Mouse (Mus musculus) mesoderm, embryonic 11.5 days (tissue): Measurements from ENCODE around the gene Cadm1.
A peak's percentile ranks its signal among the peaks of the same experiment; 100 is the strongest.

Experiments
- DNase-seq: peaks from one replicate; pipeline ENCODE4 v3.0.0-alpha.2; 2012; ENCODE audit warnings: low read depth, low spot score

The Cadm1 gene

GRCm38 (mm10) chr9:47669206-47669605 is 139.2 kb downstream of the Cadm1 start:
- DNase-seq, result no peak

DNA sequence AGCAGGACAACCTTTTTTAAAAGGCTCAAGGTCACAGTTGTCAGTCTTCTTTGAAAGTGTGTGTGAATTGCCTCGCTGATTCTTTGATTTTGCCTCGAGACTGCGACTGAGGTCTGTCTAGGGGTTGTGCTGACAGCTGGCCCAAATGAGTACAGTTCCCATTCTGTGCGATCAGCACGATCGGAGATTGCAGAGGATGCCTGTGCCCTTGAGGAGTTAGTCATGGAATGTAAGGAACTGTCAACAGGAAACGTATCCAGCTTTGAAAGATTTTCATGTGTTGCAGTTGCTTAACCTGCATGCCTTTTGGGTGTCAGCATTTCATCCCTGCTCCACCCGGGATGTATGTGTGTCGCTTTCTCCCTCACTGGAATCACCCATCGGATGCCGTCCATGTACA is 141.6 kb downstream of the Cadm1 start:
- DNase-seq, result no peak

DNA sequence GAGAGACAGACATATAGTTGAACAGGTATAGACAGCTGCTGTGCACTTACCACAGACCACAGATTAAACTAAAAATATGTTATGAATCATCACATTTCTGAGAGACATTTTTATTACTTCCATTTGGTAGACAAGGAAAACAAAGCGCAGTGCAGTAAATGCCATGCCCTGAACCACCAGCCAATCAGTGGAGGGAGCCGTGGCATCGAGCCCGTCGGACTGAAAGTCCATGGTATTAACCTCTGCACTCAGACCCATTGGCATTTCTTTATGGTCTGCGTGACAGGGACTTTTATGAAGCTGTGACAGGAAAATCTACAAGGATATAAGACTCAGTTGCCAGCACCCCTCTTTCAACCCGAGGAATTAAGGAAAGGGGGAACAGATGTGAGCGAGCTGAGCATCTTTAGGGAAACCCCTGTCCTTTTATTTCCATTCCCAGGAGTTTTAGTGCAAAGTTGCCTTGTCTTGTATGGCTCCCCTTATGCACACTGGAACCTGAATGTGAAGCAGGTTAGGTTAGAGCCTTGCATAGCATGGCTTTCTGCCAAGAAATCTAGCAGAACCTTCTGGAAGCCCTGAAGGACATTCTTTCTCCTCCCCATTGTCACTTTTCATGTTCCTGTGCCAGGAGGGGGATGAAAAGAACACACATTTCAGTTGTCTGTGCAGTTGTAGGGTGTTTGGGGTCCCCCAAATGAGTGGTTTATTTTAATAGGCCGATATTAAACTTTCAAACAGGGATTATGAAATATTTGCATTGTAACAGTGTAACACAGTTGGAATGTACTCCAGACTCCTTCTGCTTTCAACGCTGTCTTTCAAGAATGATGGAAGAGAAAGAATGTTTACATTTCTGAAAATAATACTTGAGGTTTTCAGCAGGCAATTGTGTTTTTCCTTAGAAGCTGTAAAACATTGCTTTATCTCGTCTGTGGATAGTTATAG is 145.1 kb downstream of the Cadm1 start:
- no peak for DNase-seq

- no peak for DNase-seq
These were observed 156.9 kb downstream of the Cadm1 start for GRCm38 (mm10) chr9:47686881-47687280.

DNA sequence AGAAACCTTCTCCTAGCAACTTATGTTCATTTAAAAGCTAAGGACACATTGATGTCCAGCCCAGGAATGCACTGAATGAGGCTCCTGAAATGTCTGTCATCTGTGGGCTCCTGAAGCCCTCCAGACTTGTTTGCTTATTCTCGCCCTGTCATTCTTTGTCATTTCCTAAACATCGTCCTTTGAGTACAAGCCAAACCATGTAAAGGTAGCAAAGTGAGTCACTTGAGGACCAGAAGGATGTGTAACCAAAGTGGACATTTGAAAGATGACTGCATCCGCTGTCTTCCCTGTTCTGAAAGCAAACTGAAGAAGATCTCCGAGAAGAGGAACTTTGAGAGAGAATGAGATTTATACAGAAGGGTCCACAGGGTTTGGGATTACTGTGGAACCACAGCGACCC is 157.6 kb downstream of the Cadm1 start:
- DNase-seq, result no peak

DNA sequence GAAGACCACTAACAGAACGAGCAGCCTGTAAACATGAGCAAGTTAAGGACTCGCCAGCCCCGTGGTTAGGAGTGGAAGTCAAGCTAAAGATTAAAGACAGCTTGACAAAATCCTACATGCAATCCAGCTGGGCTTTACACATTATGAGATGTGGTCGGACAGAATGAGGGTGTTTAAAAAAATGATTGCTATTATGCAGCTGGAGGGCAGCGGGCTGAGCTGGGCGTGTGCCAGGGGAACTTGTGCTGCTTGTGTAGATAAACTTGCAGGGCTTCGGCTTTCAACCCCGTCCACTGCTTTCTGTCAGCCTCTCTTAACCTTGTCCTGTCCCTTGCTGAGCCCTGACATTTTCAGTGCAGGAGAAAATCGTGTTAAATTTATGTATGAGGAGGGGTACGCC is 158.3 kb downstream of the Cadm1 start:
- DNase-seq, result no peak

DNA sequence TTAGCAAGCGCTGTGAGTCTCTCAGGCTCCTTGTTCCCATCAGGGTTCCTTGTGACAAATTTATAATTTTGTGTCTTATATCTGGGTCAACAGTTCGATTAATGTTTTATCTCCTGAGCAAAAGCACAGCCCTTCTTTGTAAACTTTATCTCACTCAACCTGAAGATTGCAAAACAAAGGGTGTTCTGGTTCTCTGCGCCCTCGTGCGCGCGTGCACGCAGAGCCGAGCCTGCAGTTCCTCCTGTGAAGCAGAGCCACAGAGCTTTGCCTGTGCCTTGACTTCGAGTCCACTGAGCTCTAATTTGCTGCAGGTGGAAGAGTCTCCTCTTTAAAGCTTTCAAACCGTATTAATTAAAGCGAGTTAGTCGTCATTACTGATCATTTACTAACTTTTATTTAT is 162.9 kb downstream of the Cadm1 start:
- DNase-seq, result no peak

GRCm38 (mm10) chr9:47699026-47699425 is 169.1 kb downstream of the Cadm1 start:
- peak; percentile 65 for DNase-seq

- DNase-seq, result no peak
These were observed 170.0 kb downstream of the Cadm1 start for GRCm38 (mm10) chr9:47700021-47700420.

DNA sequence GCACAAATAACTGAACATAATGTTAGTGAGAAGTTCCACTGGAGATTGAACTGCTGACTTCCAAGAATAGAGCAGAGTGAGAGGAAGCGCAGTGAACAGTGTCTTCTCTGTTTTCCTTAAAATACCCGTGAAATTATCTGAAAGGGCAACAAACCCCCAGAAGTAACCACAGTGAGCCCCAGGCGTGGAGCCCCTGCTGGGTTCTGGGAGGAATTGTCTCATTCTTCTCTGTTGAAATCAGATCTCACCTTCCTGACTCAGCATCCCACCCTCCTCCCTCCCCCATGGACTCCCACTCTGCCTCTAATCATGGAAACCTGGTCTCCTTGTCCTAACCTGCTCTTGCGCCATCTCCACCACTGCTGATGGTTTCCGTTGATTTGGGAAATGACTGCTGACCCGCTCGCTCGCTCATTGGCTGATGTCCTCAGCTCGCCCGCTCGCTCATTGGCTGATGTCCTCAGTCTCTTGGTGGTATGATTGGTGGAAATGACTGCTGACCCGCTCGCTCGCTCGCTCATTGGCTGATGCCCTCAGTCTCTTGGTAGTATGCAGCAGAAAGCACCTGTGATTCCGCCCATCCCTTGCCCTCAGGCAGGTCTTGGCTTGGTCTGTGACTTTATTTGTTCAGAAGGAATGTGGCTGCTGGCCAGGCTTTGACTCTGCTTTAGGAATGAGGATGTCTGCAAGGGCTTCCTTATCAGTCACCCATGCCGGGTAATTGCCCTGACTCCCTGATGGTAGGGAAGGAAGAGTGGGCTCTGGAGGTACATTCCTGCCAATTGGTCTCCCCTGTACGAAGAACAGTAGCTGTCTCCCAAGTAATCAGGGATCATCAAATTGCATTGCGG is 173.3 kb downstream of the Cadm1 start:
- no peak for DNase-seq

- no peak for DNase-seq
These were observed 176.4 kb downstream of the Cadm1 start for GRCm38 (mm10) chr9:47706341-47706740.

DNA sequence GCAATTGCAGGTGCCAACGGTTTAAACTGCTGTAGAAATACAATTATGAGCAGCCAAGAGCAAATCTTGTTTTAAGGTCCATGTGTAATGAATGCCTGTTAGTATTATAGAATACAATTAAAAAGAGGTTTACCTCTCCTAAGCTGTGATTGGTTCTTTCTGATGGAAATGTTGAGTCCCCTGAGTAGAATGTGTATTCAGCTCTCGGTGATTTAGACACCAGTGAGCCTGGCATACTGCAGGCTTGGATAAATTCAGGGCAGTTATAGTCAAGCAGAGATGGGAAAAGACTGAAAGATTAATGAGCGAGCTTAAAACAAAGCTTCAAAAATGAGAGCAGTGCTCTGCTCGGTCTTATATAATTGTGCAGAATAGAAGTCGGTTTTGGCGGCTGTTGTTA is 177.4 kb downstream of the Cadm1 start:
- no peak for DNase-seq

DNA sequence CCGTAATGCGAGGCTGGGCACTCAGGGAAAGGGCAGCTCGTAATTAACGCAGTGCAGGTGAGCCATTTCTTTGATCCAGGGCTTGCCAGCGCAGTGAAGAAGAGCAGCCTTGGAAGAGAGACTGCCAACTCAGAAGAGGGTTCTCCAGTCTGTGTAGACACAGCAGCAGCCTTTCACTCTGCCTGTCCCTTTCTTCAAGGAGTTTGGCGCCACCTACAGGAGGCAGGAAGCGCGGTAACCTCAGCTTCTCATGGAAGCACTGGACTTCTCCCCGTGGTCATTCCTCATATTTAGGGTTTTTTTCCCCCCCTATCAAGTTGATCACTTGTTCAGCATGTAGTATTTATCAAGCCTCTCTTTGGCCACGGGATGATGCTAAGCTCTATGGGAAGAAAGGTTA is 178.3 kb downstream of the Cadm1 start:
- DNase-seq, result peak; percentile 85

- DNase-seq, result no peak
These were observed 181.0 kb downstream of the Cadm1 start for GRCm38 (mm10) chr9:47710946-47711345.

GRCm38 (mm10) chr9:47714541-47714940 is 184.6 kb downstream of the Cadm1 start:
- DNase-seq, result peak; percentile 33

DNA sequence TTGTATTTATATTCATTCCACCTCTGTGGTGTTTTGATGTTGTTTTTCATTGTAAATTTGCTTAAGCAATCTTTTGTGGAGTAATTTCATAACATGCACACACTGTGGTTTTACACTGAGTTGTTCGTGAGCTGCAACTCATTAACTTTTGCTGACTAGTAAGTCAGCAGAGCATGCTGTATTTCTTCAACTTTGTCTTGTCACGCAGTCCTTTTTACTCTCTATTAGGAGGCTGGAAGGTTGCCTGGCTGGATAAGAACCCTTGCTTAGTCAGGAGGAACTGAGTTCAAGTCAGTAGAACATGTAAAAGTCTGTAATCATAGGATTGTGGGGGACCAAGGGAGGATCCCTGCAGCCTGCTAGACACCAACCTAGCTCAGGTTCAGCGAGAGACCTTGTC is 185.4 kb downstream of the Cadm1 start:
- no peak for DNase-seq

GRCm38 (mm10) chr9:47716883-47717282 is 186.9 kb downstream of the Cadm1 start:
- no peak for DNase-seq

- no peak for DNase-seq
These were observed 197.6 kb downstream of the Cadm1 start for GRCm38 (mm10) chr9:47727611-47728010.

- no peak for DNase-seq
These were observed 198.9 kb downstream of the Cadm1 start for GRCm38 (mm10) chr9:47728852-47729251.

GRCm38 (mm10) chr9:47730247-47730646 is 200.3 kb downstream of the Cadm1 start:
- DNase-seq, result no peak

- no peak for DNase-seq
These were observed 203.9 kb downstream of the Cadm1 start for GRCm38 (mm10) chr9:47733780-47734451.

DNA sequence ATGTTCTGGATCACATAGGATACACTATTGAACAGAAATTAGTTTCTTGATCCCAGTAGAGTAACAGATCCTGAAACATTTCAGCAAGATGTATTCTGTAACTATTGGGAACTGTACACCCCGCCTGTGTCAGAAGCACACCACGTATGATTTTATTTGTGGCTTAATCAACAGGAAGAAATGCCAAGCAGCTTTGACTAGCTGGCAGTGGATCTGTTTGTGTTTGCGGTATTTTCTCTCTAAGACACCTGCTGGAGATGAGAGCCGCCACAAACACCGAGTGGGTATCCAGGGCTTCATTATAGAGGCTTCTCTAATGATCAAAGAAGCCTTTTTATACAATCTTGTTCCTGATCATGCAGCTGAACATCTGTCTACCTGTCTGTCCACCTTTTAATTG is 204.9 kb downstream of the Cadm1 start:
- DNase-seq, result no peak
